Mouse (Mus musculus): ENCODE measurements around the gene Dhdh.
"Not testable (repeated sequence)": the region's sequence is repeated elsewhere in the genome, so short reads cannot be mapped to it uniquely, and the experiment has no call there.

The Dhdh gene

GRCm38 (mm10) chr7:45470869-45471268, 17.7 kb downstream of the Dhdh start:
- DNase-seq = peak; percentile 84

GRCm38 (mm10) chr7:45467090-45467670, 21.4 kb downstream of the Dhdh start:
- DNase-seq = no peak

GRCm38 (mm10) chr7:45466283-45467089, 22.1 kb downstream of the Dhdh start, which contains the start of gene Bax:
Gene Bax (minus strand): TSS chr7:45466898.
- peak; percentile 97 for DNase-seq

GRCm38 (mm10) chr7:45465549-45465948, 23.1 kb downstream of the Dhdh start:
- peak; percentile 49 for DNase-seq

GRCm38 (mm10) chr7:45465112-45465511, 23.5 kb downstream of the Dhdh start:
- DNase-seq = no peak

GRCm38 (mm10) chr7:45463987-45464778, 24.4 kb downstream of the Dhdh start:
- DNase-seq = no peak

- not testable (repeated sequence) for DNase-seq
Observed at GRCm38 (mm10) chr7:45462868-45463267, 25.7 kb downstream of the Dhdh start.

- no peak for DNase-seq
Observed at GRCm38 (mm10) chr7:45462325-45462724, 26.3 kb downstream of the Dhdh start.

- DNase-seq = no peak
Observed at GRCm38 (mm10) chr7:45461781-45462180, 26.8 kb downstream of the Dhdh start.

- peak; percentile 39 for DNase-seq
Observed at GRCm38 (mm10) chr7:45461326-45461725, 27.3 kb downstream of the Dhdh start.

- peak; percentile 83 for DNase-seq
Observed at GRCm38 (mm10) chr7:45460860-45461314, 27.7 kb downstream of the Dhdh start.

- peak; percentile 70 for DNase-seq
Observed at GRCm38 (mm10) chr7:45460377-45460776, 28.2 kb downstream of the Dhdh start.

- DNase-seq = peak; percentile 98
Observed at GRCm38 (mm10) chr7:45459564-45460140, 29.0 kb downstream of the Dhdh start, which contains the start of gene Ftl1. Gene Ftl1 (minus strand): TSS chr7:45459884.

GRCm38 (mm10) chr7:45458748-45459563, 29.6 kb downstream of the Dhdh start:
- DNase-seq = peak; percentile 90

GRCm38 (mm10) chr7:45457204-45458060, 31.2 kb downstream of the Dhdh start:
- DNase-seq = peak; percentile 77

GRCm38 (mm10) chr7:45456721-45457203, 31.8 kb downstream of the Dhdh start:
- no peak for DNase-seq

- no peak for DNase-seq
Observed at GRCm38 (mm10) chr7:45455932-45456696, 32.5 kb downstream of the Dhdh start.

- DNase-seq = no peak
Observed at GRCm38 (mm10) chr7:45454971-45455370, 33.6 kb downstream of the Dhdh start.

GRCm38 (mm10) chr7:45451344-45451982, 37.1 kb downstream of the Dhdh start:
- peak; percentile 83 for DNase-seq
